Mouse (Mus musculus): ENCODE results near the gene Syngr4.
"Not testable (repeated sequence)": the region's sequence is repeated elsewhere in the genome, so short reads cannot be mapped to it uniquely, and the experiment has no call there.

The Syngr4 gene

GRCm38 (mm10) chr7:45916056-45917003 lies 19.8 kb upstream of the Syngr4 start:
- DNase-seq (ENCODE audit: low spot score) = peak; percentile 92

GRCm38 (mm10) chr7:45915011-45915410 lies 18.5 kb upstream of the Syngr4 start:
- DNase-seq (ENCODE audit: low spot score) = no peak

- no peak for DNase-seq (ENCODE audit: low spot score)
Measured at GRCm38 (mm10) chr7:45914067-45914466, 17.6 kb upstream of the Syngr4 start.

- no peak for DNase-seq (ENCODE audit: low spot score)
Measured at GRCm38 (mm10) chr7:45909145-45909544, 12.6 kb upstream of the Syngr4 start.

GRCm38 (mm10) chr7:45908384-45908783 lies 11.9 kb upstream of the Syngr4 start:
- DNase-seq (ENCODE audit: low spot score) = no peak

- no peak for DNase-seq (ENCODE audit: low spot score)
Measured at GRCm38 (mm10) chr7:45906622-45907021, 10.1 kb upstream of the Syngr4 start.

- DNase-seq (ENCODE audit: low spot score) = no peak
Measured at GRCm38 (mm10) chr7:45902481-45903002, 6.0 kb upstream of the Syngr4 start.

- DNase-seq (ENCODE audit: low spot score) = no peak
Measured at GRCm38 (mm10) chr7:45901562-45901961, 5.0 kb upstream of the Syngr4 start.

GRCm38 (mm10) chr7:45898125-45898524 lies 1.6 kb upstream of the Syngr4 start:
- not testable (repeated sequence) for DNase-seq (ENCODE audit: low spot score)

GRCm38 (mm10) chr7:45897258-45897757 lies 794 bp upstream of the Syngr4 start:
- DNase-seq (ENCODE audit: low spot score) = peak; percentile 44

- DNase-seq (ENCODE audit: low spot score) = no peak
Measured at GRCm38 (mm10) chr7:45895931-45896516, 490 bp downstream of the Syngr4 start.

- no peak for DNase-seq (ENCODE audit: low spot score)
Measured at GRCm38 (mm10) chr7:45892651-45893050, 3.9 kb downstream of the Syngr4 start.

GRCm38 (mm10) chr7:45887246-45887645 lies 9.3 kb downstream of the Syngr4 start:
- no peak for DNase-seq (ENCODE audit: low spot score)

- DNase-seq (ENCODE audit: low spot score) = no peak
Measured at GRCm38 (mm10) chr7:45881011-45881410, 15.5 kb downstream of the Syngr4 start.

- DNase-seq (ENCODE audit: low spot score) = no peak
Measured at GRCm38 (mm10) chr7:45880531-45880930, 16.0 kb downstream of the Syngr4 start.

- DNase-seq (ENCODE audit: low spot score) = not testable (repeated sequence)
Measured at GRCm38 (mm10) chr7:45878278-45878677, 18.2 kb downstream of the Syngr4 start, which contains the start of gene Grin2d. TSS of gene Grin2d (minus strand) at chr7:45878378.

GRCm38 (mm10) chr7:45876895-45877294 lies 19.6 kb downstream of the Syngr4 start:
- DNase-seq (ENCODE audit: low spot score) = no peak

- DNase-seq (ENCODE audit: low spot score) = peak; percentile 25
Measured at GRCm38 (mm10) chr7:45873061-45873947, 23.2 kb downstream of the Syngr4 start.

- DNase-seq (ENCODE audit: low spot score) = peak; percentile 79
Measured at GRCm38 (mm10) chr7:45872624-45873023, 23.9 kb downstream of the Syngr4 start, which contains the start of gene Kdelr1. TSS of gene Kdelr1 (plus strand) at chr7:45872772.

- DNase-seq (ENCODE audit: low spot score) = no peak
Measured at GRCm38 (mm10) chr7:45870282-45871058, 26.0 kb downstream of the Syngr4 start.

GRCm38 (mm10) chr7:45869787-45870186 lies 26.7 kb downstream of the Syngr4 start:
- no peak for DNase-seq (ENCODE audit: low spot score)

Measured in ovary, adult 18-20 months (tissue).